Mouse (Mus musculus) cerebral cortex, adult 2 months (tissue): ENCODE measurements around the gene Ints6l.

Experiments used
- WGBS: fragments of 180-500 bp; shearing (Covaris S2); methylation state at CpG from one replicate; pipeline ENCODE4 v1.1.7; 2018; 5-methylcytosine and 5-hydroxymethylcytosine counted together

Ints6l gene

DNA sequence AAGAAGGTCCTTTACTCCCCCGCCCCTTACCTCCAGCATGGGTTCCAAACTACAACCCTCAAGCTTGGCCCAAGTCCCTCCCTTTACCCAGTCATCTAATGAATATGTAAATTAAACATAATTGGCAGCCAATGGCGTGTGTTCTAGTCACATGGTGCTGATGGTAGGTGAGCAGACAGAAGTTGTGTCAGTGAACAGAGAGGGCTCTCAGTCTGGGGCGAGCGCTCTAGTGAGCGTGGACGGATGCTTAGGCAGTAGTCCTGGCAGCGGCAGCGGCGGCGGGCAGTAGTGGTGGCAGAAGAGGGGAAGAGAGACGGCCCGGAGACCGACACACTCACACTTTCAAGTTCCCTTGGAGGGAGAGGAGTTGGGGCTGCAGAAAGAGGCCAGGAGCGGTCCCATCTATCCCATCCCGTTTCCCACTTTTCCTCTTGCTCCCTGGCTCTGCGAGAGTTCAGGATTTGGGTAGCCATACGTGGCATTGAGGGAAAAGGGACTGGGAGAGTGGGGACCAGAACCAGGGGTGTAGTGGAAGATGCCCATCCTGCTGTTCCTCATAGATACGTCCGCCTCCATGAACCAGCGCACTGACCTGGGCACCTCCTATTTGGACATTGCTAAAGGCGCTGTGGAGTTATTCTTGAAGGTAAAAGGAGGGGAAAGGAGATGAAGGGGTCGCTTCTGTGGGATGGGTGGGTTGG lies at the start of gene Ints6l:
Gene Ints6l, plus strand, starts transcription at position 187 of the 701 bp plus-strand sequence.
- 9% methylated on average over 20 of the region's 22 CpGs for WGBS

- WGBS: 75% methylated on average over 1 of the region's 1 CpGs
These were observed 49.2 kb upstream of the Ints6l start for GRCm38 (mm10) chrX:56405482-56405881.

DNA sequence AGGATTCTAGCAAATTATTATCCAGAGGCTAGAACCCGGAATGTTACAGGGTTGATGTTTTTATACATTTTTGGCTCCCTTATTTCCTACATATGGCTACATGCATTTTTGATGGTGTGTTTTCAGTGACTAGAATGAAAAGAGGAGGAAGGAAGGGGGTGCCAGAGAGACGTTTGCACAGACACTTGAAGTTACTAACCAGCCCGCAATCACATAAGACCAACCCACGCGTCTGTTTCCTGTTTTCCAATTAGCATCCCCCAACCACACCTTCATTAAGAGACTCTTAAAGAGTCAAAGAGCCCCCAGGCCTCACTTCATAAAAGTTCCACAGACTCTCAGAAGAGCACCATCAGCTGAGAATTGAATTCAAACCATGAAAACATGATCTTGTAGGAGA lies 48.5 kb upstream of the Ints6l start:
- WGBS: 24% methylated on average over 5 of the region's 5 CpGs

DNA sequence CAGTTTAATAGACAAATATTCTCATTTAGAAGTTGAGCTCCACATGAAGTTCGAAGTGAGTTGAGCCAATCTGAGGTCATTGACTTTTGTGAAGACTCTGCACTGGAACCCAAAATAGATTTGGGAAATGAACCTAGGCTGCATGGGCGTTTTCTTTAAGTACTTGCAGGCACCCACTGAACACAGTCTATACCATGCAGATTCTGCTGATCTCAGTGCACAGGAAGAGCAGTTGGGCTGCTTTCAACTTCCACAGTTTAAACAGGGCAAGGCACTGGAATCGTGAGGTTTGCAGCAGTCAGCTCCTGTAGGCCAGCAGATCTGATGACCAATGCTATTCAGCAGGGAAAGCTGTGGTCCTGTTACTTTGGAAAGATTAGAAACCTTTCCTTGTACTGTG lies 38.4 kb upstream of the Ints6l start:
- 64% methylated on average over 3 of the region's 3 CpGs for WGBS

- WGBS: 75% methylated on average over 4 of the region's 4 CpGs
These were observed 37.1 kb upstream of the Ints6l start for GRCm38 (mm10) chrX:56417541-56417940.

DNA sequence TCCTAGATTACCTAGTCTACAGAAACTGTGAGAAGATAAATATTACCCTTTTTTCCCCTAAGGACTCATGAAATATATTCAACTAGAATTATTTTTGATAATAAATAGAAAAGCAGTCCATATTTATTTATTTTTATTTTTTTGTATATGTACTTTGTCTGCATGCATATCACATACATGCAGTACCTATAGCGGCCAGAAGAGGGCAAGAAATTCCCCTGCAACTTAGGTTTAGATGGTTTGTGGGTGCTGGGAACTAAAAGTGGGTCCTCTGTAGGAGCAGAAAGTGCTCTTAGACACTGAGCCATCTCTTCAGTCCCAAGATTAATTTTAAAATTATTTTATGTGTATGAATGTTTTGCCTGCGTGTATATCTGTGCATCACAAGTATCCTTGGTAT lies 24.1 kb upstream of the Ints6l start:
- 61% methylated on average over 2 of the region's 2 CpGs for WGBS

DNA sequence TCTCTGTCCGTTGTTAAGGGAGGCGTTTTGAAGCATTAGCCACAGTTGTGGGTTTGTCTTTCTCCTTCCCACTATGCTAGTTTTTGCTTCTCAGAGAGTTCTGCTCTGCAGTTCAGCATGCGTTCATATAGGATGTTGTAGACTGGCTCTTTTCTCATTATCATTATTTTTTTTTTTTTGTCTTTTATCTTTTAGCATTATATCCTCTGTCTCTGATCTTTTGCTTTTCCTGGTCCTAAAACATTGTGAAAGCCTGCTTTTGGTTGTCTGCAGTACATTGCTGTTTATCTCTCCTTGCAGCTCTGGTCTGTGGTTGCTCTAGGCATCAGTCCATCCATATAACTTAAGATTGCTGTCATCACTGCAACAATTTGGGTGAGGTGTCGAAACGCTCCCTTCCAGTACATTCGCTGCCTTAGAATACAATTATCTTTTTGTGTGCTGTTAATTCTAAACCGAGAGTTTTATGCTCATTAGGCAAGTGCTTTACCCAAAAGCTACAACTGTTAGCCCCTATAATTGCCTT lies 18.8 kb upstream of the Ints6l start:
- WGBS: 47% methylated on average over 7 of the region's 7 CpGs

DNA sequence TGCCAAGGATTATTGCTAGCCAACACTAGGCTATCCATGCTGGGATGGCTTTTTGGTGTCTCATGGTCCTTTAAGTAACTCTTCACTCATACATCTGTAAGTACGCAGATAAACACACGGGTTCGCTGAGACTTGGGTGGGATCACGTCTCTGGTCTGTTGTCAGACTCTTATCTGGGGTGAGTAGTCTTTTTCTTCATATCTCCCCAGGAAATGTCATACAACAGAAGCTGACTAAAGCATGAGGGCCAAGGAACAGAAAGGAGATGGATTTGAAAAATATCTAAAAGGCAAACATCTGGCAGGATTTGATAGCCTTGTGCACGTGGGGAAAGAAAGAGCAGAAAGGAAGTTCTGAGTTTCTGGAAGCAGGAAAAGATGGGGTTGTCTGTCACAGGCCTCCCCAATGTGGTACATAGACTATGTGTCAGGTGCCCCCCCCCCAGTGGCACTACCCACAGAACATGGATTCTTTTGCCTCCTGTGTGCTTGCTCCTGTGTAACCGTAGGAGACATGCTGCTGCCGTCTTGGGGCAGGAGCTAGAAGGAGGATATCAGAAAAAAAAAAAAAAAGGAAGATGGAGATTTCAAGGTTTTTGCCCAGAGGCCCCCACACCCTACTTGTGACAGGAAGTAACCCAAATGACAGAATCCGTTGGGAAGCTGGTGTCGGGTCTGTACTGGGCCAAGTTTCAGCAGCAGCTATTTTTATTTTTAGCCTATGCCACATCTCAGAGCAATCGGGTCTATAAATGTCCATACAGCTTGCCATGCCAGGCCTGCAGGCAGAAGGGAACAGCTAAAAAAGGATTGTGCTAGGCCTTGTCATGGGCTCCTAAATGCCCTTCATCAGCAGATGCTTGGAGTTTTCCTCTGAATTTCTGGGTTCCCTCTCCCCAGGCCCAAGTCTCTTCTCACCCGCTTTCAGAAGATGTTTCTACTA lies 7.9 kb upstream of the Ints6l start:
- 64% methylated on average over 11 of the region's 11 CpGs for WGBS

GRCm38 (mm10) chrX:56447524-56448015 lies 7.1 kb upstream of the Ints6l start, which contains the start of gene Gm2174:
Gm2174 (plus strand) TSS chrX:56447965.
- WGBS: 83% methylated on average over 4 of the region's 4 CpGs

DNA sequence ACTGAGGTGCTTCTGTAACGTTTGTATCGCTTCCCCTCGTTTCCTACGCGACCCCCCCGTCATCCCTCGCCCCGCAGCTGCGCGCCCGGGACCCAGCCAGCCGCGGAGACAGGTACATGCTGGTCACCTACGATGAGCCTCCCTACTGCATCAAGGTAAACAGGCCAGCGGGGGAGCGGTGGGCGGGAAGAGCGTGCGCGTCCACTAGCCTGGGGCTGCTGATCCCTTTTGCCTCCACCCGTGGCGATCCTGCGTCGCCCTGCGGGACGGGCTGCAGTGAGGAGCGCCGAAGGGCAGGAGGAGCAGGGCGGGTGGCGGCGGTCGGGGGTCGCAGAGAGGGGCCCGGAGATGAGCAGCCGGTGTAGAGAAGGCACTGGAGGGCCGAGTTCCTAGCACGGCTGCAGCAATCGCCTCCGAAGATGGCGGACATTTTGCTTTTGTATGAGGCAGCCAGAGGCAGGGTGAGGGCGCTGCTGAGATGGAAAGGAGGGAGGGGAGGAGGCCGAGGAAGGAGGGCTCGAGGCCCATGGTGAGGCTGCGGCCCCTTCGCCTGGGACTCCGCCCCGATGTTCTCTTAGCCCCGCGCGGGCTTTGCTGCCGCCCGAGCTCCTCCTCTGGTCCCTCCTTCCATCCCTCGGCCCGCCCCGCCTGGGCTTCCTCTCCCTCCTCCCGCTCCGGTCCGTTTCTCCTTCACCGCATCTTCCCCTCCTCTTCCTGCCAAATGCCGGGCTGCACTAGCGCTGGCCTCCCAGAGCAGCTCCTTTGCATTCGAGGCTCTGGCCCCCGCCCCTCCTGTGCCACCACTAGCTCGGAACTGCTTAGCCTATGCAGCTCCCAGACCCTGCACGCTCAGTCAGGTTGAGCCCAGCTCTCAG lies 952 bp downstream of the Ints6l start:
- 6% methylated on average over 50 of the region's 65 CpGs for WGBS

- 5% methylated on average over 8 of the region's 8 CpGs for WGBS
These were observed 1.7 kb downstream of the Ints6l start for GRCm38 (mm10) chrX:56456379-56456778.

DNA sequence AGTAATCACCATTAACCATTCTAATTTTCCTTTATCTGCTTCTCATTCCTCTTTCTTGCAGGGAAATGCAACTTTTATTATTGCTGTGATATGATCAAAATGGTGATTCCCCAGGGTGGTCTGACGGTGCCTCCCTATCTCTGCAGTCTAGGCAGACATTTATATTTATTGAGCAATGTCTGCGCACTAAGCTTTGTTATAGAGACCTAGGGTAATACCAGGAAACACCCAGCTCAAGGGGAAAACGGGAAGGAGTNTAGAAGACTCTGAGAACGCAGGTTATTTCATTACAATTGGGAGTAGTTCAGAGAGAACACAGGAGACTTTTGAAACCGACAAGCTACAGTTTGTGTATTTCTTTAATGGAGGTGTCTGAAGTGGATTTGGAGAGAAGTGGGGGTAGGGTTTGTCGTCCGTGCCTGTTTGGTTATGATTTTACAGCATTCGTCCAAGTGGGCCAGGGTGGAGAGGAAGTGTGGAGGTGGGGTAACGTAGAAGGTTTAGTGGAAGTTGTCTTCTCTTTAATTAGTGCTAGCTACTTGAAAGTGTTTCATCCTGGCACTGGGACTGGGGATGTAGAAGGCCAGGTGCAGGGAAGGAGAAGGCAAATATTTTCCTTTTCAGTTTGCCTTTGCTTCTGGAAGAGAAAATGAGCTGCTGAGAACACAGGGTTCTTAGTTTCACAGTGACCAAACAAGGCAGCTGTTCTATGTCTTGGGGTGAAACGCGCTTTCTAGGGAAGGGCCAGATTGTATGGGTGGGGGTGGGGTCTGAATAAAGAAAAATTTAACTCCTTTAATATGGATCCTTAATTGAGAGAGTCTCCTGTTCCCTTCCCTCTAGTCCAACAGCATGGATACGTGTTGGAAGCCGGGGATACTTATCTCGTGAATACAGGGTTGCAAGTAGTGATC lies 7.6 kb downstream of the Ints6l start:
- WGBS: 39% methylated on average over 14 of the region's 14 CpGs

DNA sequence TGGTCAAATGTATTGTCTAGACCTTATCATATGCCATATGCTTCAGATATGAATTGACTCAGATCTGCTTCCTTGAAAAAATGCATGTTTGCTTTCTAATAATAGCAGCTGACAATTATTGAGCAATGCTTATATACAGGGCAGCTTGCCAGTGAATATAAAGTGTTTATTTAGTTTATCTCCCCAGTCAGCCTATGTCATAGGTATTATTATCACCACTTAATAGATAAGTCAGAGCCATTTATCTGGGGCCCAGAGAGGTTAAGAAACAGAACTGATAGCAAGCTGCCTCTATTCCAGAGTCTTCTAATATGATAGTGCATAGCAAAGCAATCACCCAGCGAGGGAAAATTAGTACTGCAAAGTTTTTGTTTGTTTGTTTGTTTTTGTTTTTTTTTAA lies 10.2 kb downstream of the Ints6l start:
- 95% methylated on average over 1 of the region's 1 CpGs for WGBS

DNA sequence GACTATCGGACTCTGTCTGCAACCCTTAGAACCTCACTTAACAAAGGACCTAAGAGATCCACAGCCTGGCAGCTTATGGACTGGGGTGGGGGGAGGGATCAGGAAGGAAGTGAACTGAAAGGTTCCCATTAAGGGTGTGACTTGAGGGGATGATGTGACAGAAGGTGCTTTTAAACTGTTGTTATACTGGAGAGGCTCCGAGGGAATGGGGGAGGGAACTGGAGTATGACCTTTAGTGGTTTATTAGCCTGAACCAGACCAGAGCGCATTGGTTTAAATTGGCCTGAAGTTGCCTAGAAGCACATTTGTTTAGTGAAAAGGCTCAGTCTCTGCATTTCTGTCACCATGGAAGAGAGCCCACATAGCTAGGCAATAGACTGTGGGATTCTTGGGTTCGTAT lies 13.0 kb downstream of the Ints6l start:
- 54% methylated on average over 4 of the region's 4 CpGs for WGBS

DNA sequence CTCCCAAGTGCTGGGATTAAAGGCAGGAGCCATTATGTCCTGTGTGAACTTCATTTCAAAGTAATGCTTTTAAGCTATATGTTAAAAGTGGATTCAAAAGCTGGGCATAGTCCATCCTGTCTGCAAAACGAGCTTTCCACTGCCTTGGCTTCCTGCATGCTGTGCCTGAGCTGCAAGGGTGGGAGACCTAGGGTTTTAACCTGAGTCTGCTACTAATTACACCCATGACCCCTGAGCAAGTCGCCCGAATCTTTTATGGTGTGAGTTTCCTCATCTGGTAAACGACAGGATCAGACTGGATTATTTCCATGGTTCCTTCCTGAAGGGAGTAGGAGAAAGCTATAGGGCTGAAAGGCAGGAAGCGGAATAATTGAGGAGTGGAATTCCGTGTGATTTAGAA lies 13.8 kb downstream of the Ints6l start:
- 61% methylated on average over 6 of the region's 6 CpGs for WGBS

DNA sequence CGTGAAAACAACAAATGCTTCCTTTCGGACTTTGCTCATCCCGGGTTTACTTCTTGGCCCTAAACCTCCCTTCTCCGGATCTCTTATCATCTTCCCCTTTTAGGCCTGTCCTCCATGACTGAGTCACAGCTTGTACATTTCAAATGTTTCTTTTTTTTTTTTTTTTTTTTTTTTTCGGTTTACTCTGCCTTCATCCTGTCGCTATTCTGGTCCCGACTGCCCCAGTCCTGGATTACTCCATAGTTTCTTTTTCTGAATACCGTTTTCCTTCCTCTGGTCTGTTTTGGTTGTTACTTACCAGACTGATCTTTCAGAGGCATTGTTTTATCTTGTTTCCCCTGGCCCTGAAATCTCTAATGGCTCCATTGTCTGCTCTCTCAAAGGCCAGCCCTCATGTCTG lies 19.4 kb downstream of the Ints6l start:
- WGBS: 36% methylated on average over 8 of the region's 8 CpGs

GRCm38 (mm10) chrX:56477553-56477952 lies 22.9 kb downstream of the Ints6l start:
- 82% methylated on average over 3 of the region's 3 CpGs for WGBS

DNA sequence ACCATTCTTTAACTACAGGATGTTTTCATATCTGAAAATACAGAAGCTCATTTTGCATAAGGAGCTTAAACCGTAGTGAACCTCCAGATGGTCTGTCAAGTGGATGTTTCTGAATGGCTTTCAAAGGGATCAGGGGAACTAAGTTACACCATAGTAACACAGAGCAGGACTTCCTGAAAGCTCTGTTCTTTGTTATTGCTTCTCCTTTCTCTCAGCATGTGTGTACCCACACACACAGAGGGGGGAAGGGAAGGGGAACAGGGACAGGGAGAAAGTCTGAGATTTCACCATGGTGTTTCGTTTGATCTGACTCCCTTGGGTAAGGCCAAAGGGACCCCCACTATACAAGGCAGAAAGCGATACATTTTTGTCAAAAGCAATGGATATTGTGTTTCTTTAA lies 27.2 kb downstream of the Ints6l start:
- WGBS: 42% methylated on average over 3 of the region's 3 CpGs

GRCm38 (mm10) chrX:56489758-56490157 lies 35.1 kb downstream of the Ints6l start:
- WGBS: 4% methylated on average over 1 of the region's 1 CpGs

DNA sequence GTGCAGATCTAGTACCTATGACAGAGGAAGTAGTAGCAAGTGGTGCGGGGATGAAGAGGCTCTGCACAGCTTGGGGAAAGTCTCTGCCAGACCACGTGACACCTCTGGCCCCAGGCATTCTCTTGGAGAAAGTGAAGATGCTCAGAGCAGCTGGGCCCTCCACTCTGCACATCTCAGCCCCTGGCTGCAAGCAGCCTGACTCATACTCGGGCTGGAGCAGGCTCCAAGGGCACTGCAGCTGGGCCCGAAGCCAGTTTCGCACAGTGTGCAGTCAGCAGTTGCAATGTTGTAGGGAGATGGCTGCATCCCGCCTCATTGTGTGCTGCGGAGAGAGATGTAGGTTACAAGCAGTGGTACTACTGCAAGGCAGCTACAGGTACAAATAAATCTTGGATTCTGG lies 42.6 kb downstream of the Ints6l start:
- 57% methylated on average over 7 of the region's 7 CpGs for WGBS
